Mouse (Mus musculus): ENCODE data around the gene Fitm1. TPM values are rescaled to one million over a fixed set of nuclear protein-coding genes. Genes with fewer than 3 reads are reported as not detected.

The Fitm1 gene
- total and polyA plus RNA-seq, 2 experiments from 2014 or later, result 195 to 277 TPM

- Histone ChIP-seq H3K4me2 (ENCODE audit: low read depth, low read length) (peak overlapping the region; percentile 48), H3K27ac (ENCODE audit: low read depth) (no peak overlapping the region), H3K9ac (replicated peaks; ENCODE audit: low read depth, low read length) (no peak overlapping the region), H3K27me3 (ENCODE audit: control insufficient read depth, insufficient read depth, low read length) (no peaks in the 10 kb centered on the region), H3K4me3 (ENCODE audit: low read depth, low read length) (no peak overlapping the region), H3K9me3 (replicated peaks; ENCODE audit: control insufficient read depth, low read length) (no peaks in the 10 kb centered on the region), H3K4me1 (ENCODE audit: control insufficient read depth, insufficient read depth) (no peaks in the 10 kb centered on the region; the same call in 1 of the 2 replicates), H3K36me3 (replicated peaks; ENCODE audit: control insufficient read depth, insufficient read depth, low read length) (no peaks in the 10 kb centered on the region)
- DNase-seq (ENCODE audit: low spot score), result no peak
- ATAC-seq (ENCODE audit: insufficient read depth, low read depth), result no peak
- 38% methylated on average over 22 of the region's 22 CpGs for WGBS
- no peak for TF ChIP-seq EP300 (IDR thresholded peaks at IDR 0.05; ENCODE audit: low read depth)
- TF ChIP-seq CTCF (IDR thresholded peaks at IDR 0.05; ENCODE audit: low read depth), result no peak
Observed at GRCm38 (mm10) chr14:55618486-55619195, 43.2 kb downstream of the Fitm1 start.

Other genes starting within 250 kb of the Fitm1 start
Only the 30 nearest of the 31 such genes appear.
- 36.5 and 48.8 TPM in 2 replicates for gene Dhrs4, start 96.9 kb upstream of the Fitm1 start, total RNA-seq (2014; rRNA removed; ENCODE audit: low replicate concordance)
- gene Dhrs4, start 96.9 kb upstream of the Fitm1 start, polyA plus RNA-seq (2015; fragmentation: Nextera tagmentation; extraction: Ambion mirVana), result 82.5 and 83.3 TPM in 2 replicates
- 3.4 and 6.1 TPM in 2 replicates for gene Carmil3, start 85.0 kb upstream of the Fitm1 start, total RNA-seq (2014; rRNA removed; ENCODE audit: low replicate concordance)
- 0.49 and 0.56 TPM in 2 replicates for gene Carmil3, start 85.0 kb upstream of the Fitm1 start, polyA plus RNA-seq (2015; fragmentation: Nextera tagmentation; extraction: Ambion mirVana)
- gene Cpne6, start 65.2 kb upstream of the Fitm1 start, total RNA-seq (2014; rRNA removed; ENCODE audit: low replicate concordance), result 0.08 TPM in 1 of 2 replicates, not detected in the other
- gene Cpne6, start 65.2 kb upstream of the Fitm1 start, polyA plus RNA-seq (2015; fragmentation: Nextera tagmentation; extraction: Ambion mirVana), result 0.08 and 0.26 TPM in 2 replicates
- gene Nrl, start 50.6 kb upstream of the Fitm1 start, total RNA-seq (2014; rRNA removed; ENCODE audit: low replicate concordance), result not detected in 2 replicates
- not detected in 2 replicates for gene Nrl, start 50.6 kb upstream of the Fitm1 start, polyA plus RNA-seq (2015; fragmentation: Nextera tagmentation; extraction: Ambion mirVana)
- gene Pck2, start 35.4 kb upstream of the Fitm1 start, total RNA-seq (2014; rRNA removed; ENCODE audit: low replicate concordance), result 48.3 and 85.2 TPM in 2 replicates
- 22.6 and 24.2 TPM in 2 replicates for gene Pck2, start 35.4 kb upstream of the Fitm1 start, polyA plus RNA-seq (2015; fragmentation: Nextera tagmentation; extraction: Ambion mirVana)
- 74.4 and 84.9 TPM in 2 replicates for gene Dcaf11, start 15.6 kb upstream of the Fitm1 start, total RNA-seq (2014; rRNA removed; ENCODE audit: low replicate concordance)
- 75.2 and 81.6 TPM in 2 replicates for gene Dcaf11, start 15.6 kb upstream of the Fitm1 start, polyA plus RNA-seq (2015; fragmentation: Nextera tagmentation; extraction: Ambion mirVana)
- 15.5 TPM in 1 of 2 replicates, not detected in the other for gene A730061H03Rik, start 15.2 kb upstream of the Fitm1 start, total RNA-seq (2014; rRNA removed; ENCODE audit: low replicate concordance)
- gene A730061H03Rik, start 15.2 kb upstream of the Fitm1 start, polyA plus RNA-seq (2015; fragmentation: Nextera tagmentation; extraction: Ambion mirVana), result 1.3 and 1.4 TPM in 2 replicates
- gene Psme1, start 2.5 kb downstream of the Fitm1 start, total RNA-seq (2014; rRNA removed; ENCODE audit: low replicate concordance), result 145 and 181 TPM in 2 replicates
- gene Psme1, start 2.5 kb downstream of the Fitm1 start, polyA plus RNA-seq (2015; fragmentation: Nextera tagmentation; extraction: Ambion mirVana), result 250 and 254 TPM in 2 replicates
- 36.1 and 37.6 TPM in 2 replicates for gene Emc9, start 9.7 kb downstream of the Fitm1 start, total RNA-seq (2014; rRNA removed; ENCODE audit: low replicate concordance)
- gene Emc9, start 9.7 kb downstream of the Fitm1 start, polyA plus RNA-seq (2015; fragmentation: Nextera tagmentation; extraction: Ambion mirVana), result 52.9 and 54.1 TPM in 2 replicates
- gene Psme2, start 15.5 kb downstream of the Fitm1 start, total RNA-seq (2014; rRNA removed; ENCODE audit: low replicate concordance), result 35.3 and 352 TPM in 2 replicates
- gene Psme2, start 15.5 kb downstream of the Fitm1 start, polyA plus RNA-seq (2015; fragmentation: Nextera tagmentation; extraction: Ambion mirVana), result 220 and 234 TPM in 2 replicates
- 15.0 and 20.1 TPM in 2 replicates for gene Rnf31, start 16.1 kb downstream of the Fitm1 start, total RNA-seq (2014; rRNA removed; ENCODE audit: low replicate concordance)
- 10.3 and 13.6 TPM in 2 replicates for gene Rnf31, start 16.1 kb downstream of the Fitm1 start, polyA plus RNA-seq (2015; fragmentation: Nextera tagmentation; extraction: Ambion mirVana)
- gene Irf9, start 28.0 kb downstream of the Fitm1 start, total RNA-seq (2014; rRNA removed; ENCODE audit: low replicate concordance), result 31.5 and 44.7 TPM in 2 replicates
- 11.6 and 14.2 TPM in 2 replicates for gene Irf9, start 28.0 kb downstream of the Fitm1 start, polyA plus RNA-seq (2015; fragmentation: Nextera tagmentation; extraction: Ambion mirVana)
- 1.5 and 9.1 TPM in 2 replicates for gene Rec8, start 42.4 kb downstream of the Fitm1 start, total RNA-seq (2014; rRNA removed; ENCODE audit: low replicate concordance)
- gene Rec8, start 42.4 kb downstream of the Fitm1 start, polyA plus RNA-seq (2015; fragmentation: Nextera tagmentation; extraction: Ambion mirVana), result 1.9 and 2.1 TPM in 2 replicates
- gene Ipo4, start 60.3 kb downstream of the Fitm1 start, total RNA-seq (2014; rRNA removed; ENCODE audit: low replicate concordance), result 34.9 and 49.8 TPM in 2 replicates
- gene Ipo4, start 60.3 kb downstream of the Fitm1 start, polyA plus RNA-seq (2015; fragmentation: Nextera tagmentation; extraction: Ambion mirVana), result 32.0 and 37.6 TPM in 2 replicates
- 0.15 and 6.9 TPM in 2 replicates for gene Gm49378, start 62.3 kb downstream of the Fitm1 start, total RNA-seq (2014; rRNA removed; ENCODE audit: low replicate concordance)
- gene Gm49378, start 62.3 kb downstream of the Fitm1 start, polyA plus RNA-seq (2015; fragmentation: Nextera tagmentation; extraction: Ambion mirVana), result 1.1 and 1.2 TPM in 2 replicates
- 62.8 and 83.3 TPM in 2 replicates for gene Tm9sf1, start 68.2 kb downstream of the Fitm1 start, total RNA-seq (2014; rRNA removed; ENCODE audit: low replicate concordance)
- gene Tm9sf1, start 68.2 kb downstream of the Fitm1 start, polyA plus RNA-seq (2015; fragmentation: Nextera tagmentation; extraction: Ambion mirVana), result 62.7 and 67.4 TPM in 2 replicates
- gene Tssk4, start 74.6 kb downstream of the Fitm1 start, total RNA-seq (2014; rRNA removed; ENCODE audit: low replicate concordance), result 0.12 TPM in 1 of 2 replicates, not detected in the other
- gene Tssk4, start 74.6 kb downstream of the Fitm1 start, polyA plus RNA-seq (2015; fragmentation: Nextera tagmentation; extraction: Ambion mirVana), result 0.25 and 0.31 TPM in 2 replicates
- 62.4 and 66.0 TPM in 2 replicates for gene Mdp1, start 84.9 kb downstream of the Fitm1 start, total RNA-seq (2014; rRNA removed; ENCODE audit: low replicate concordance)
- 98.6 and 104 TPM in 2 replicates for gene Mdp1, start 84.9 kb downstream of the Fitm1 start, polyA plus RNA-seq (2015; fragmentation: Nextera tagmentation; extraction: Ambion mirVana)
- 27.4 and 31.8 TPM in 2 replicates for gene Gmpr2, start 96.3 kb downstream of the Fitm1 start, total RNA-seq (2014; rRNA removed; ENCODE audit: low replicate concordance)
- 27.7 and 29.2 TPM in 2 replicates for gene Gmpr2, start 96.3 kb downstream of the Fitm1 start, polyA plus RNA-seq (2015; fragmentation: Nextera tagmentation; extraction: Ambion mirVana)
- 137 and 141 TPM in 2 replicates for gene Nedd8, start 96.5 kb downstream of the Fitm1 start, total RNA-seq (2014; rRNA removed; ENCODE audit: low replicate concordance)
- gene Nedd8, start 96.5 kb downstream of the Fitm1 start, polyA plus RNA-seq (2015; fragmentation: Nextera tagmentation; extraction: Ambion mirVana), result 460 and 483 TPM in 2 replicates
- 11.9 and 20.2 TPM in 2 replicates for gene Tinf2, start 106.2 kb downstream of the Fitm1 start, total RNA-seq (2014; rRNA removed; ENCODE audit: low replicate concordance)
- 15.9 and 17.1 TPM in 2 replicates for gene Tinf2, start 106.2 kb downstream of the Fitm1 start, polyA plus RNA-seq (2015; fragmentation: Nextera tagmentation; extraction: Ambion mirVana)
- 0.85 and 1.3 TPM in 2 replicates for gene Tgm1, start 138.3 kb downstream of the Fitm1 start, total RNA-seq (2014; rRNA removed; ENCODE audit: low replicate concordance)
- 0.11 and 0.27 TPM in 2 replicates for gene Tgm1, start 138.3 kb downstream of the Fitm1 start, polyA plus RNA-seq (2015; fragmentation: Nextera tagmentation; extraction: Ambion mirVana)
- gene Rabggta, start 146.6 kb downstream of the Fitm1 start, total RNA-seq (2014; rRNA removed; ENCODE audit: low replicate concordance), result 35.6 and 36.8 TPM in 2 replicates
- 20.8 and 21.8 TPM in 2 replicates for gene Rabggta, start 146.6 kb downstream of the Fitm1 start, polyA plus RNA-seq (2015; fragmentation: Nextera tagmentation; extraction: Ambion mirVana)
- gene Dhrs1, start 170.1 kb downstream of the Fitm1 start, total RNA-seq (2014; rRNA removed; ENCODE audit: low replicate concordance), result 51.9 and 58.1 TPM in 2 replicates
- gene Dhrs1, start 170.1 kb downstream of the Fitm1 start, polyA plus RNA-seq (2015; fragmentation: Nextera tagmentation; extraction: Ambion mirVana), result 62.9 and 65.0 TPM in 2 replicates
- gene Nop9, start 170.1 kb downstream of the Fitm1 start, total RNA-seq (2014; rRNA removed; ENCODE audit: low replicate concordance), result 20.2 and 26.3 TPM in 2 replicates
- 13.1 and 14.2 TPM in 2 replicates for gene Nop9, start 170.1 kb downstream of the Fitm1 start, polyA plus RNA-seq (2015; fragmentation: Nextera tagmentation; extraction: Ambion mirVana)
- gene Cideb, start 182.8 kb downstream of the Fitm1 start, total RNA-seq (2014; rRNA removed; ENCODE audit: low replicate concordance), result 0.31 and 0.34 TPM in 2 replicates
- 2.8 and 3.6 TPM in 2 replicates for gene Cideb, start 182.8 kb downstream of the Fitm1 start, polyA plus RNA-seq (2015; fragmentation: Nextera tagmentation; extraction: Ambion mirVana)
- not detected in 2 replicates for gene Ltb4r2, start 185.8 kb downstream of the Fitm1 start, total RNA-seq (2014; rRNA removed; ENCODE audit: low replicate concordance)
- 0.10 and 0.22 TPM in 2 replicates for gene Ltb4r2, start 185.8 kb downstream of the Fitm1 start, polyA plus RNA-seq (2015; fragmentation: Nextera tagmentation; extraction: Ambion mirVana)
- 0.62 TPM in 1 of 2 replicates, not detected in the other for gene Ltb4r1, start 190.3 kb downstream of the Fitm1 start, total RNA-seq (2014; rRNA removed; ENCODE audit: low replicate concordance)
- 0.38 and 0.40 TPM in 2 replicates for gene Ltb4r1, start 190.3 kb downstream of the Fitm1 start, polyA plus RNA-seq (2015; fragmentation: Nextera tagmentation; extraction: Ambion mirVana)
- 16.2 and 17.4 TPM in 2 replicates for gene Adcy4, start 208.5 kb downstream of the Fitm1 start, total RNA-seq (2014; rRNA removed; ENCODE audit: low replicate concordance)
- 10.6 TPM in 2 replicates for gene Adcy4, start 208.5 kb downstream of the Fitm1 start, polyA plus RNA-seq (2015; fragmentation: Nextera tagmentation; extraction: Ambion mirVana)
- gene Ripk3, start 213.2 kb downstream of the Fitm1 start, total RNA-seq (2014; rRNA removed; ENCODE audit: low replicate concordance), result 8.5 and 16.3 TPM in 2 replicates
- gene Ripk3, start 213.2 kb downstream of the Fitm1 start, polyA plus RNA-seq (2015; fragmentation: Nextera tagmentation; extraction: Ambion mirVana), result 9.3 and 9.4 TPM in 2 replicates